Mouse (Mus musculus): ENCODE results near the gene Tesc.

Tesc gene

DNA sequence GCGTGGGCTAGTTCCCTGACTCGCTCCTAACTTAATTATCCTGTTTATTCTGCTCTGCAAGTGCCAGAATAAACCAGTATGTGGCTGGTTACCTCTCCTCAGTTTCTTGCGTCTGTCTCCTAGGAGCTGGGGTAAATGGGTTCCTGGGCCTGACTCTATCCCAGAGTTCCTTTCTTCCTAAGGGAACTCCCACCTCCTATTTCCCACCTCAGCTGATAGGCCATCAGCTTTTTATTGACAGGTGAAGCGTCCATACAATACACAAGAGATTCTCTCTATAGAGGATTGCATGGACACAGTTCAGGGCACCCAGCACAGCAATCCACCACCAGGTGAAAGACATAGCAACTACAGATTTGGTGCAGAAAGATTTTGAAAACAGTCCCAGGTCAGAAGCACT is 16.2 kb downstream of the Tesc start:
- DNase-seq (ENCODE audit: low read depth): no peak

DNA sequence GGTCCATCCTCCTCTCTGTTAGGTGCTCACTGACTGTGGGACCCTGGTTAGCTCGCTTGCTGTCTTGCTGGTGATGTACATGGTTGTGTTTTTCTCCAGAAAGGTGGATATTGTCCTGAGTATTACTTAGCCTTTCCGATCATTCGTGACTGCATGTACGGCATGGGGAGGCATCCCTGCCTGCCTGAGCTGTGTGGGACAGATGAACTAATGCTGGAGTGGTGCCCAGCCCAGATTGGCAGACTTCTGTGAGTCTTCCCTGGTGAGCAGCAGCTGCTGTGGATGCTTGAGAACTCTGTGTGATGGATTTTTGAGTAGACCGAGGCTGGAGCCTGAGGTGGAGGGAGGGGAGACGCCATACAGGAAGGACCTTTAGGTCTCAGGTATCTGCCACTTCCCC is 17.4 kb downstream of the Tesc start:
- DNase-seq (ENCODE audit: low read depth): peak; percentile 42

- peak; percentile 78 for DNase-seq (ENCODE audit: low read depth)
Measured at GRCm38 (mm10) chr5:118045385-118045784, 17.8 kb downstream of the Tesc start.

DNA sequence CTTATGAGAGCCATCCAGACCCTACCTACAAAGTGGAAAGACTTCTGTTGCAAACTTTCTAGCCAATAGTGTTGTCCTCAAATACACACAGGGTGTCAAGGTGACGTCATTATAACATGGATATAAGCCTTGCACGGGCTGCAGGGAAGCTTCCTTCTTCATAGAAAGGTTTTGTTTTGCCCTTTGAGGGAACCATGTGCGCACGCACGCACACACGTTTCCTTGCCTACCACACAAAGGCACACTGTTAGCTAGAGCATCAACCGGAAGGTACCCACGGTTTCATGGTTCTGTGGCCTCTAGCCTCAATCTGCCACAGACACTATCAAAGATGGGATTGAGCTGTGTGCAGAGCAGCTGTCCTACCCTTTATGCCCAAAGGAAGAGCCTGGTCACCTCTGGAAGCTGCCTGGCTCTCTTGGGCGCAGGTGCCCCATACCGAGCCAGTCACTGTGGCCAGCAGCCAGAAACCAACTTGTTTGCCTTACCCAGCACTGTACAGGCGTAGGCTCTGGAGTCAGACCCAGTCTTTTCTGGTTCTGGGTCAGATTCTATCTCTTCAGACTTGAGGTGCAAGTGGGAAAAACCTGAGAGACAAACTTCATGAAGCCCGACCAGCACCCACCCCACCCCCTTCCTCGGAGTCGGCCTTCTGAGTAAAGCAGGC is 19.7 kb downstream of the Tesc start:
- DNase-seq (ENCODE audit: low read depth): peak; percentile 72

DNA sequence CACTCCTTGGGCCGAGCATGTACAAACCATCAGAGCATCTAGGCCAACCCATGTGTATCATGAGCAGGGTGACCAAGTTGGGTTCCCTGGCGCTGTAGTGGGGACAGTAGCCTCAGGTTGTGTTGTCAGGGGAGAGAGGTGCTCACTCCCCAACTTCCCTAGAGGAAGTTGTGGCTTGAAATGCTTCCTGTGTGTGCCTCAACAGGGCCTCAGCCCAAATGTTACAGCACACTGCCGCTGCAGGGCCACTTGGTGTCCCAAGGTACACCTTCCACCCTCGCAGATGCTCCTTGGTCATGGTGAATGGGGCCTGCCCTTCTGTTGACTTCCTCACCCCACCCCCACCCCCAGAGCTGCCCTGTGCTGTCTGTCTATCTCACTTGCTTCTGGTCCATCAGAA is 20.9 kb downstream of the Tesc start:
- peak; percentile 60 for DNase-seq (ENCODE audit: low read depth)

DNA sequence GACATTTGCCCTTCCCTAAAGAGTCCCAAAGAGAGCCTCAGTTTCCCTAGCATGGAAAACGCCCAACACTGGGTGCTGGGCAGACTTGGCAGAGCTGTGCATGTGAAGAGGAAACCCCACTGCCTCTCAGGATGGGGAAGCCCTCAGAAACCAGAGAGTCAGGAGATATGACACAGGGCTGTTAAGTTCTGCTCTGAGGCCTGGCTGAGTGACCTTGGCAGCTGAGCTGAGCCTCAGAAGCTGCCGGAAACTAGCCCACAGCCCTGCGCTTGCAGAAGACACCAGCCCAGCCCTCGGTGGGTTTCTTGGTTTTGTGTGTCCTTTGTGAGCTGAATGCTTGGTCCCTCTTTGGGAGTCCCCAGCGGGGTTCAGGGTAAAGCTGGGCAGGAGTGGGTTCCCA is 21.4 kb downstream of the Tesc start:
- DNase-seq (ENCODE audit: low read depth): peak; percentile 35

DNA sequence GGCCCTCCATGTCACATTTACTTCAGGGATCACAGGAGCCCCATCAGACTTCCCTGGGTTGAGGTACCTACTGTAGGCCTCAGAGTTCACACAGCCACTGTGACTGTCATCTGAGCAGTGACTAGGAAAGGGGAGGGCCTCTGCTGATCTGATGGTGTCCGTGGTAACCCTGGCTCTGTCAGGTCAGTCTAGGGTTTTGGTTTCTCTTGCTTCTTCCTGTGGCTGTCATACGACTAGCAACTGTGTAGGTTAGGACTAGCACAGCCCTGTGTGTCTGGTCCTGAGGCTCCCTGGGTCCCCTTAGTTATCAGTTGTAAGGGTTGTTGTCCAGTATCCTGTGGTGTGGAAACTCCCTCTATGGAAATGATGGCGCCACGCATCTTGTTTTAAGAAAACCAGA is 23.2 kb downstream of the Tesc start:
- DNase-seq (ENCODE audit: low read depth): peak; percentile 63

DNA sequence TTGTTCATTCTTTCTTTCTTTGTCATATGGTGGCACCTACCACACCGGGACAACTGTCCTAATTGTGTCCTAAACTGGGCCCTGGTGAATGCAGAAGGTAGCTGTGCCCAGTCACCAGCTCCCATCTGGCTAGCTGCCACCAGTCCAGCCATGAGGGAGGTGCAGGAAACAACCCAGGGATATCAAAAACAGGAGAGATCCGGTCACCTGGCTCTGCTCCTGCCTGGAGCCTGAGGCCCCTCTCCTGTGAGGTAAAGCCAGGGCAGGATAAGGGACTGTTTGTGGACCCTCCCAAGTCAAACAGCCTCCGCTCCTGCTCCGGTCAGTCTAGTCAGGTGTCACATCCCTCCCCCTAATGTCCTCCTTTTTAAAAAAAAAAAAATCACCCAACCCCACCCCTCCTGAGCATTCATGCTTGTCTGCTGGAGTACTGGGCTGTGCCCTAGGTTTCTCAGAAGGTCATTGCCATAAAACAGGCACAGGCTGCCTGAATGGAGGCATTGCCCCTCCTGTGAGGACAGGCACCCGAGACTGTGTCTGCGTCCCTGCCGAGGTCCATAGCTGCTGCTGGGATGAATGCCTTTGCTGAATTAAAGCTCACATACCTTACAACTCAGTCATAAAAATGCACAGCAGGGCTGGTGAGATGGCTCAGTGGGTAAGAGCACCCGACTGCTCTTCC is 24.6 kb downstream of the Tesc start:
- DNase-seq (ENCODE audit: low read depth): no peak

DNA sequence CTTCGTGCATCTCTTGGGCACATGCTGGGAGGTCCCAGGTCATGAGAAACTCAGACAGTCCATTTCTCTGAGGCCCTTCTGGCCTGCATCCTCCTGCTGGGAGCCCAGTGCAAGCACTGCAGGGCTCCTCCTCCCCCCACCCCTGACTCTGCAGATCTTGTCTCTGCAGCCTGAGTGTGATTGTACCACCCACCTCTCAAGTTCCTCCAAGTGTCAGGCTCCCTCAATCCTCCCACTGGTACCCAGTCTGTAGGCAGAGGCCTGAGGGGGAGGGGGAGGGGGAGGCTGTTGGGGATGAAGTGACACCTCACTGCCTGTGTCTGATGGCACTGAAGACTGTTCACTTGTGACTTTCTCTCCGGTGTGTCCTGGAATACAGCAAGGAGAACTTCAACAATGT is 25.7 kb downstream of the Tesc start:
- DNase-seq (ENCODE audit: low read depth): no peak

DNA sequence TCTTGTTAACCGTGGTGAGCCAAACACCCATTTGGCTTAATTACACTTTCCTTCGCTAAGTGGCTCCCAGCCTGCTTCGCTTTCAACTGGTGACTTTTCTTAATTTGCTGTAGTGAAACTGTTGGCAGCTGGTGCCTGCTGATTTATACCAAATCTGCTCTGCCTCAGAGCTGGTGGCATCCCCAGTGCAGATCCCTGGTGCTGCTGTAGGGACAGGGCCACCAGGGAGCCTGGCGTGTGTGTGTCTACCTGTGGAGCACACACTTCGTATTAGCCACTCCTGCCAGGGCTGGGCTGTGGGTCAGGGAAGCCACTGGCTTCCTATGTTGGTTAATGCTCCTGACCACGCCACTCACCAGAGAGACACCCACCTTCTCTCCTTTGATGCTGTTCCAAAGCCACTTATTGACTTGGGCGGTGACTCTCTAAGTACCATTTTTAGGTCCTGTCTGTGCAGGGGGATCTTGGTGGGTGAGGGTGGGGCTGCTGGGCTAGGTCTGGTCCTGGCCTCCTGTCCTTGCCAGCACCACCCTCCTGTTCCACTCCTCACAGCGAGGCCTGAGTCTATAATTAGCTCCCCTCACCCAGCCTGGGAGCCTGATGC is 30.1 kb downstream of the Tesc start:
- no peak for DNase-seq (ENCODE audit: low read depth)

DNA sequence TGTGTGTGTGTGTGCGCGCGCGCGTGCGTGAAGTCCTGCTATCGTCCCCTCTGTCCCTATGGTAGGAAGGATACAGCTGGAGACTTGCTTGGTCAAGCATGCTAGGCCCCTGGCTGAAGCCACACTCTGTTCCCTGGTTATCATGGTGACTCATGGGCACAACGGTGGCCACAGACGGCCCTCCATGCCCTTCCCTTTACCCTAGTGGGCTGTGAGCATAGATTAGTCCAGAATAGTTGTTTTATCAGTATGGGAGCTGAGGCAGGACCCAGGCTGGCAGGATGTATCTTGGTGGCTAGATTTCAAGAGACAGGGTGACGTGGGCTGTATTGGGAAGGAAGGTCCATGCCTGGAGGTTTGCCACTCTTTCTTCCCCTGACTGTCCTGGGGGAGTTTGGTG is 31.3 kb downstream of the Tesc start:
- no peak for DNase-seq (ENCODE audit: low read depth)

GRCm38 (mm10) chr5:118059646-118060045 is 32.1 kb downstream of the Tesc start:
- DNase-seq (ENCODE audit: low read depth): no peak

DNA sequence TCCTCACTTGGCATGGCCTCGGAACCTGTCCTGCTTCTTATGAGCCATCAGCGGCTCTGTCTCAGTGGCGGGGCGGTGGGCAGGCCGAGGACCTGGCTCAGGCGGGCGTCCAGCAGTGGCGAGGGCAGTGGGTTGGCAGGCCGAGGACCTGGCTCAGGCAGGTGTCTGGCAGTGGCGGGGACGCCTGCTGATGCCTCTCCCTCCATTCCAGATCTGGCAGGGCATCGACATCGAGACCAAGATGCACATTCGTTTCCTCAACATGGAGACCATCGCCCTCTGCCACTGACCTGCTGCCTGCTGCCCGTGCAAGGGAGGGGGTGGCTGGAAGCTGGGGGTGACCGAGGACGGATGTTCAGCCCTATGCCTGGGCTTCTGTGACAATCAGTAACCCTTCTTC is 33.8 kb downstream of the Tesc start:
- no peak for DNase-seq (ENCODE audit: low read depth)

DNA sequence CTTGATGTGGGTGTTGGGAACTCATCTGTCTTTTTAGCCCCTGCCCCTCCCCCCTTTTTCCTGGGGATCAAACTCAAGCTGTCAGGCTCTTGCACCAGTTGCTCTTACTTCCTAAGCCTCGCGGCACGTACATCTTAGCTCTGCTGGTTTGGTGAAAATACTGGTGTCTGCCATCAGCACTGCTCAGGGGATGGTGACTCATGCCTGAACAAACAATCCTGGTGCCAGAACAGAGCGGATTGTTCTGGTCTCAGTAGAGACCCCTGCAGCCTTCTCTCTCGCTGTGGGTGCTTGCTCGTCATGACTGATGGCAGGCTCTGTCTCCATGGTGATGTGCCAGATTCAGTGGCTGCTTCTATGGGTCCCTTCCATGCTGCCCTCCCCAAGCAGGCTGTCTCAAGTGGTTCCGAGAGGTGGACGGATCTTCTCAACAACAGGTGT is 35.7 kb downstream of the Tesc start:
- DNase-seq (ENCODE audit: low read depth): no peak

DNA sequence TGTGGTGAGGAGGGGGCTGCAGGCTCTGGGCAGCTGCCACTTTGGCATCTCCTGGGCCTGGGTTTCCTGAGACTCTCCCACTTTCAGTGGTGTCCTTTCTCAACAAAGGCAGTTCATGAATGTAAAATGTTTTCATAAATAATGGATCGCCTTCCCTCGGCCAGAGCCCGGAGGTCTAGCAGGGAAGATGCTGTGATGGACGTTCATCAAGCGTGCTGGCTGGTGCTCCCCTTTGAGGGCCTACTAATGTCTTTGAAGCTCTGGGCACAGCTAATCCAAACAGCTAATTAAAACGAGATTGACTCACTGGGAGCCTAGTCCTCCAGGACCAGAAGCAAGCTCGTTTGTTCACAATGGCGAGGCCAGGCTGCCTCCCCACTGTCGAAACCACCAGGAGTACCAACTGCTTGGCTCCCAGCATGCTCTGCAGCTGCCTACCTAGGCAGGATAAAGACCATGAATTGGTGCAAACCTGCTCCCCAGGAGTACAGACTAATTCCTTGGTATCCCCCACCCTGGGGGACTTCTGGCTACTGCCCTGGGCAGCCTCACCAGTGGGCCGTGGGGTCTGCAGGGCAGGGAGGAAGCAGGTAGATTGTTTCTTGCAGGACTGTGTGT is 36.9 kb downstream of the Tesc start:
- DNase-seq (ENCODE audit: low read depth): no peak

DNA sequence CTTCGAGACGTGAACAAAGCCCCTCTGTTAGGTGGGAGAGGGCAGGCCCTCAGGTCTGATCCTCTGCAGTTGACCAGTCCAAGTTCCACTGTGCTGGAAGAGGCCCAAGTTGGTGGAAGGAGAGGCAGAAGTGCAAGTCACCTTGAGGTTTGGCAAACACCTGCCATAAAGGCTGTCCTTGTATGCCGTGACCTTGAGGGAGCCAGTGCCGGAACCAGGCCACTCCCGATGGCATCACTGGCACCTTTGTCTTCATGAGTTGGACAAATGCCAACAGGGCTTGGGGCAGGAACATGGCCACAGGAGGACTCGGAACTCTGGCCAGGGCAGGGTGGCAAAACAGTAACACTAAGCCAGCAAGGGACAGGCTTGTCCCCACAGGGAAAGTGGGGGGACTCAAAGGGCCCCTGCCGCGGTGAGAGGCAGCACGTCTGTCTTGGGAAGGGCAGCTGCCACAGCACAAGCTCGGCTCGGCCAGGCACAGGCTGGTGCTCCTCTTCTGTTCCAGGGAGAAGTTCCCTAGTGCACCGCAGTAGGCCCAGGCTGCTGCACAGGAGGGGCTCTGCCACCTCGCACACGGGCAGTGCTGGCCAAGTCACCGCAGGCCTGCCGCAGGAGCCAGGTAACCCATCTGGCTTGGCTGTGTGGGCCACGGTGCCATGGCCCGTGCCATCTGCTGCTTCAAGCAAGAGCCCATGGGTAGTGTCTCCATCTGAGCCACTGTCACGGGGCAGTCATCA is 38.1 kb downstream of the Tesc start:
- DNase-seq (ENCODE audit: low read depth): no peak

- peak; percentile 78 for DNase-seq (ENCODE audit: low read depth)
Measured at GRCm38 (mm10) chr5:118066828-118067227, 39.3 kb downstream of the Tesc start.

DNA sequence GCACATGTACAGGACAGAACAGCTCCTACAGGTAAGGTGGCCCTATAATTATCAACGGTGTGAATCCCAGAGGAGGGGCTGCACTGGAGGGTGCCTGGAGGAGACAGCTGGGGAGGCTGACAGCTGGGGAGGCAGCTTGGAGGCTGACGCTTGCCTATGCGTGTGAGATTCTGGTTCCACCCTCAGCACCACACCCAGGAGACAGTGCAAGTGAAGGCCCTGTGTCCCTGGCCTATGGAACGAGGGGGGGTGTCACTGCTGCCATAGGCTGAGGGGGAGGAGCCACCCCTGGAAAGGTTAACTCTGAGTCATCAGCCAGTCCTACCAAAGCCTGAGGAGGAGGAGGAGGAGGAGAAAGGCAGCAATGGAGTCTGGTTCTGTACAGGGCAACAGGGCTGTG is 40.0 kb downstream of the Tesc start:
- no peak for DNase-seq (ENCODE audit: low read depth)

DNA sequence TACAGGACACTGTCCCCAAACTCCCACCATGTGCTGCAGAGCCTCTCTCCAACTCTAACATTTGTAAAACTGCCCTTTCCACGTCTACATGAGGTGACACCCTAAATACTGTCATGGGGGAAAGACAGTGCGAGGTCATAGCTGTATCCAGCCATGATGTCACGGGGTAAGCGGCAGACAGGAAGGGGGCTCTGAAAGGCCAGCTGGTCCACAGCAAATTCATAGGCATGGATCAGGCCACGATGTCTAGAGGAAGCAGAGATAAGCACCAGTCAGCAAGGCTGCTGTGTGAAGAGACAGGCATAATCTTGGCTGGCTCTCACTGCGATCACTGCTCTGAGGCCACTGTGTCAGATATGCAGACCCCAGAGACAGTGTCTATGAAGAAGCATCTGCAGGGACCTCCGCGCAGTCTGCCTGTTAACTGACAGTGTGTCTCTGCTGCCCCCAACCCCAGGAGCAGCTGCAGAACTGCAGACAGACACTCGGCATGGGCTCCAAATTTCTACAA is 40.5 kb downstream of the Tesc start:
- DNase-seq (ENCODE audit: low read depth): no peak

- peak; percentile 88 for DNase-seq (ENCODE audit: low read depth)
Measured at GRCm38 (mm10) chr5:118069315-118069714, 41.8 kb downstream of the Tesc start.

GRCm38 (mm10) chr5:118071766-118072165 is 44.2 kb downstream of the Tesc start:
- no peak for DNase-seq (ENCODE audit: low read depth)

GRCm38 (mm10) chr5:118073213-118073773 is 45.8 kb downstream of the Tesc start:
- no peak for DNase-seq (ENCODE audit: low read depth)
